Mouse (Mus musculus) left cerebral cortex, postnatal 4 days (tissue): ENCODE results near the gene Sh3bgrl3. TPM values are rescaled to one million over a fixed set of nuclear protein-coding genes. Genes with fewer than 3 reads are reported as not detected.

ENCODE experiments used
- DNase-seq: peaks from one replicate; pipeline ENCODE4 v3.0.0-alpha.2; 2022
- intact Hi-C: fragments of 180-260 bp; cut with DNase I; formaldehyde crosslinking; loops from one replicate; pipeline ENCODE4 v1.15.1; 2025
- total RNA-seq, 2 experiments: library from RNA; stranded (reverse); gene quantifications; 2 replicates each; pipeline ENCODE4 v1.2.3; 2021

The Sh3bgrl3 gene
- total RNA-seq, 2 experiments from 2014 or later, result 214 to 231 TPM

DNA sequence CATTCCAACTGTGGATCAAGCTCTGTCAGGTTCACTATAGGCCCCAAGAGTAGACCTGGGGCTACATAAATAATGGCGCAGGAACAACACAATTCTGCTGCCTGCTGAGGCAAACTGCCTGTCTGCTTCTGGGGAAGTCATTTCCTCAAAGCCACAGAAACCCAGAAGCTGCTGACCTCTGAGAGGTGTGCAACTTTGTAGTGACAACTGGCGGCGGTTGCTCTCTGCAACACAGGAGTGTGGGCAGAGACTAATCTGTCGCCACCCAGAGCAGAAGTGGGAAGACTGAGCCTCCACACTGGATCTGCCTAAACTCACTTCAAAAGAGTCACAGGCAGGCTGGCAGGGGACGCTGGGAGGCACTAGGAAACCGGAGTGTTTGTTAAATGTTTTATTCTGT lies 893 bp upstream of the Sh3bgrl3 start:
- intact Hi-C loops, result no loop called here

DNA sequence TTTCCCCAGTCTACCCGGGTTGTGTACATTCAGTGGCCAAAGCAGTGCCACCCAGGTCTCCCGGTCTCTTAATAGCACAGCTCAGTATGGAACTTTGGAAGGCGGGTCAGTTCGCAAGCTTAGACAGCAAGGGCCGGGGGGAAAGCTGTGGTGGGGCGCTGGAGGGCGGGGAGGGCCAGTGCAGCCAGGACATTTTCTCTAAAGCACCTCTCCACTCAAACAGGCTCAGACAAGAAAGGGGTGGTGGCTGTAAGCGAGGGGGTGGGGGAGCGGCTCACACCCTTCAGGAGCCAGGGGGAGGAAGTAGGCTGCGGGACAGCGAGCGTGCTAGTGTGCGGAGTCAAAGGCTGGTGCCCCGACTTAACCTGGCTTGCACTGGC lies 384 bp upstream of the Sh3bgrl3 start:
- DNase-seq, result no peak
- intact Hi-C loops, result no loop called here

More for the DNA sequence above, 893 bp upstream of the Sh3bgrl3 start:
- DNase-seq, result no peak

GRCm38 (mm10) chr4:134127793-134128192 lies 796 bp downstream of the Sh3bgrl3 start:
- intact Hi-C loops, result no loop called here
- DNase-seq, result no peak

DNA sequence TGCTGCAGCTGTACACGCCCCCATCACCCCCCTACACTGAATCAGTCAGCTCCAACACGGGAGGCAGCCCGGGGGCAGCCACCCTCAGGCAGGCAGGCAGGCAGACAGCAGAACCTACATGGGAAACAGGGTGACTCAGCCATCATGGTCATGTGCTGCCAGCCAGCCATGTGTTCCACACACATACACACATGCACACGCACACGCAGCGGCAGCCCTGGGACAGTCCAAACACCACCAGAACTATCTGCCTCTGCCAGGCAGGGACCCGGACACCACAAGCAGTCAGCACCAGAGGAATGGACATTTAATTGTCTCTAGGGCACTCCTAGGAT lies 1.5 kb downstream of the Sh3bgrl3 start:
- intact Hi-C loops, result no loop called here
- DNase-seq, result no peak

DNA sequence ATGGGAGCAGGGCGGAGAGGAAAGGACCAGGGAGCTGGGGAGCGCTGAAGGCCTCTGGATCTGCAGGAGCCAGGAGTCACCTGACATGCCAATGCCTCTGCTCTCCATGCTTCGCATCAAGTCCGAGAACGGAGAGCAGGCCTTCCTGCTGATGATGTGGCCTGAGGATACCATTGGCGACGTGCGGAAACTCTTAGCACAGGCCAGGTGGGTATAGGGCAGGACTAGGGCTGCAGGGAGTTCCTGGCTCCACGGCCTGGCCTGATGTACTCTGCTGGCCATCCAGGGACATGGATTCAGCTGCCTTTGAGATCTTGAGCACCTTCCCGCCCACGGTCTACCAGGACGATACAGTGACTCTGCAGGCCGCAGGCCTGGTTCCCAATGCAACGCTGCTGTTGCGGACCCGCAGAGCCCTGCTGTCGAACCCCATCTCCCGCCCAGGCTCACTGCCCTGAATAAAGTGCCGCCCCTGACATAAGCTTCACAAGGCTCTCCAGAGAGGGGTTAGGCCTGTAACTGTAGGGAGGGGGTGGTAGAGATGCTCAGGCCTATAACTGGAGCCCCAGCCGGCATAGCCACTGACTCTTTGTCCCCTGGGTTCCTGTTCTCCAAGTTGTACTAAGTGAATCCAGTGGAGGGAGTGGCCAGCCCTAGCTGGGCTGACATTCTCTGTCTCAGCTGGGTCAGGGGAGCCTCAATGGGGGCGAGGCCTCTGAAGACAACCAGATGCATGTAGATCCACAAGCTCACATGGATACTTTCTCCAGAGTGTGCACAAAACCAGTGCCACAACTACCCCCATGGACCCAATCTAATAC lies 2.1 kb downstream of the Sh3bgrl3 start:
- no peak for DNase-seq
- intact Hi-C loops, result no loop called here

- intact Hi-C loops, result no loop called here
- DNase-seq, result no peak
Observed at GRCm38 (mm10) chr4:134125383-134126060, 3.1 kb downstream of the Sh3bgrl3 start.

DNA sequence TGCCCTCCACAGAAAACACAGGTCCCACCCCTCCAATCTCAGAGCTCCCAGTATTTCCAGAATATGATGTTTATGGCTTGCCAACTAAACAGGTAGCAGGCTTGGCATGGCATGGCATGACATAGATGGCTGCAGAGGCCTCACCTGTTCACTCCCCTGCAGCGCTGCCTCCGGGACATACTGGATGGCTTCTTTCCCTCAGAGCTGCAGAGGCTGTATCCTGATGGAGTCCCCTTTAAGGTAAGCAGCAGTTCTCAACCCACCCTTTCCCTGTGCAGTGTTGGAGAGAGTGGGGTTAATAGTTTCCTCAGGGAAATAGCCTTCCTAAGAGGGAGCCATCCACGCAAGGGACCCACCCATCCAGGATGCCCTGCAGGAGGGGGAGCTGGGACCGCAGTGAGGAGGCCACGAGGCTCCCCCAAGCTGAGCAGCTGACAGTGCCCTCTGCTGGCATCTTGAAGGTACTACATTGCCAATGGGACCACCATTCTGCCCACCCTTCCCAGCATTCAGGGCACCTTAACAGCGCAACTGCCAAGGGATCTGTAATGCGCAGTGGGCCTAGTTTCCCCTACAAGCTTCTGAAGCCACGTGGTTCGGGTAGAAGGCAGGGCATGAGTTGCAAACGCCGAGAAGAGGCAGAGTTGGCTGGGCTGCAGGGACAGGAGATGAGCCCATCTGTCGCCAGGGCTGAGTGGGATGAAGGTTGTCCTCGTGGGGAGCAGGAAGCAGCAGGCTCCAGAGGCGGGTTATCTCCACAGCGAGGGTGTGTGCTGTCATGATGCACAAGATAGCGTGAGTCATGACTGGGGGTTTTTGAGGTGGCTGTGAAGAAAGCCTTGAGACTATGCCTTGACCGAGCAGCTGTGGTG lies 4.7 kb downstream of the Sh3bgrl3 start:
- peak; percentile 43 for DNase-seq
- intact Hi-C loops, result no loop called here

GRCm38 (mm10) chr4:134123147-134123546 lies 5.4 kb downstream of the Sh3bgrl3 start:
- intact Hi-C loops, result no loop called here
- DNase-seq, result no peak

- DNase-seq, result no peak
- intact Hi-C loops, result no loop called here
Observed at GRCm38 (mm10) chr4:134122281-134122680, 6.3 kb downstream of the Sh3bgrl3 start.

DNA sequence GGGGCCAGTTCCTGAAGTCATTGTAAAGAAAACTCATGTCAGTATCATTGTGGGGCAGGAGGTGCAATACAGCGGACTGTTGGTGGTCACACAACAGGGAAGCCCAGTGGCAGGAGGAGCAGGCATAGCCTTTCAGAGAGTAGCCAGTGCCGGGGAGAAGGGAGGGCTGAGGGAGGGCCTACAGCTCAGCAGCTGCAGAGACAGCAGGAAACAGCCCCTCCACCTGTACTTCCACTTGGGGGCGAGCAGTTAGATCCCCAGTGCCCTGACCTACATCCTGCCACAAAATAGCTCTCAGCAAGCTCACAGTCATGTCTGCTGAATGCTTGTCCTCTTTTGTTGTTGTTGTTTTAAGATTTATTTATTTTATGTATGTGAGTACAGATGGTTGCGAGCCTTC lies 7.0 kb downstream of the Sh3bgrl3 start:
- no peak for DNase-seq
- intact Hi-C loops, result no loop called here

GRCm38 (mm10) chr4:134120916-134121315 lies 7.7 kb downstream of the Sh3bgrl3 start:
- DNase-seq, result no peak
- intact Hi-C loops, result no loop called here

- intact Hi-C loops, result no loop called here
- DNase-seq, result no peak
Observed at GRCm38 (mm10) chr4:134120192-134120805, 8.3 kb downstream of the Sh3bgrl3 start.

DNA sequence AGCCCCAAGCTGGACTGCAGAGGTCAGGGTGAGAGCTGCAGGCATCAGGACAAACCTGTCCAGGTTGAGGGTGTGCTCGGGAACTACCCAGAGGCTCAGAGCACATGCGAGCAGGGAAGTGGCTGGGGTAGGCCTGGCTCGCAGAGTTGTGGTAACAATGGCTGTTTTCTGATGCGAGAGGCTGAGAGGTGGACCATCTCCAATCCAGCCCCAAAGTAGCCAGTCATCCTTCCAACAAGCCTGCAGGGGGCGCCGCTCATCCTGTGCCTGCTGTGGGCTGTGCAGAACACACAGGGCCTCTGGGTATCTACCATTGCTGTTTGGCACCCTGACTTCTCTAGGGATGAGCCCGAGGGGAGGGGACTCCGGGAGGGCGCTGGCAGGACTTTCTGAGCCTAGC lies 8.9 kb downstream of the Sh3bgrl3 start:
- intact Hi-C loops, result no loop called here
- no peak for DNase-seq

- DNase-seq, result no peak
- intact Hi-C loops, result no loop called here
Observed at GRCm38 (mm10) chr4:134119042-134119441, 9.5 kb downstream of the Sh3bgrl3 start.

GRCm38 (mm10) chr4:134118126-134118800 lies 10.3 kb downstream of the Sh3bgrl3 start:
- no peak for DNase-seq
- intact Hi-C loops, result no loop called here

DNA sequence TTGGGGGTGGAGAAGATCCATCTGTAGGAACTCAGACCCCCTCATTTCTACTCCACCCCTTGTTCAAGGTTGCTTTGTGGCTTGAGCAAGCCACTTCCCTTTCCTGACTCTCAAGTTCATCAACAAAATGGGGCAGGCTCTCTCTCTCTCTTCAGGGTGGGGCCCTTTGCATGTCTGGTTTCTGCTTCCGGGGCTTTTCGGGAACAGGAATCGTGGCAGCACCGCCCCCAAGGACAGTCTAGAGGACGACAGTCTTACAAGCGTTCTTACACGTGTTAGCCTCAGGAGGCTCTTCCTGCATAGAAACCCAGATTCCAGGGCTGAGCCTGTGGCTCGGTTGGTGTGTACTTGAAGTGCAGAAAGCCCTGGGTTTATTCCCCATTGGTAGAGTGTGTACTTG lies 11.6 kb downstream of the Sh3bgrl3 start:
- intact Hi-C loops, result no loop called here
- no peak for DNase-seq

GRCm38 (mm10) chr4:134116501-134116900 lies 12.1 kb downstream of the Sh3bgrl3 start:
- intact Hi-C loops, result no loop called here
- DNase-seq, result no peak

DNA sequence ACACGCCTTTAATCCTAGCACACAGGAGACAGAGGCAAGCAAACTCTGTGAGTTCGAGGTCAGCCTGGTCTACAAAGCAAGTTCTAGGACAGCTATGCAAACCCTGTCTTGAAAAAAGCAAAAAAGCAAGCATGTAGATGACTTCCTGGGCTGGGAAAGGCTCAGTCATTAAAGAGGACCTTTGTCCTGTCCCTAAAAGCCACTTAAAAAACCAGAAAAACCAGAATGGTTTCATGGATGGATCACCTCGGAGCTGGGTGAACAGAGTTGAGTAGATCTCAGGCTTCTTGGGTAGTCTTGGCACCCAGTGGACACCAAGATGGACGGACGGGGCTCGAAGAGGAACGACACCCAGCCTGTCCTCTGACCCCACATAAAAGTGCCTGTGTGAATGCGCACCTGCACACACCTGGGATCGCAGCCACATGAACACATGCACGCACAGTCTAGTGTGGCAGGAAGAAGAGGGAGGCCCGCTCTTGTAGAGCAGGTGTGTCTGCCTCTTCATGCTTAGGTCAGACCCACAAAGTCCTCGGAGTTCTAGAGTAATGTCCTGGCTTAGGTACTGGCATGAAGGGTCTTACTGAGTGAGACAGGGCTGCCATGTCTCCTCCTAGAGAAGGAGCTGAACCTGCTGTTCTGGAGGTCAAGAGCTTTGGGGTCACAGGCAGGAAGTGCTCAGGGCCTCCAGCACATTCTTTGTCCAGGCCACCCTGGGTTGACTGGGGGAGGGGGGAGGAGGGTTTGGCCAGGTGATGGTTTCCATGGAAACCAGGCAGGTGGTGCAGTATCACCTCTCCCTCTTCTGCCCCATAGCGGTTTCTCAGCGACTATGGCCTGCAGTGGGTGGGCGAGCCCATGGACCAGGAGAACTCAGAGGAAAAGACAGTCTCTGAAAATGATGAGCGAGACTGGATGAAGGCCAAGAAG lies 13.1 kb downstream of the Sh3bgrl3 start:
- intact Hi-C loops, result no loop called here
- no peak for DNase-seq

GRCm38 (mm10) chr4:134114038-134114437 lies 14.6 kb downstream of the Sh3bgrl3 start:
- no peak for DNase-seq
- intact Hi-C loops, result no loop called here
